Mouse (Mus musculus): ENCODE results near the gene Nucb1. TPM values are rescaled to one million over a fixed set of nuclear protein-coding genes. Genes with fewer than 3 reads are reported as not detected.

Nucb1 gene
- total and polyA plus RNA-seq, 2 experiments from 2014 or later, result 76.8 to 122 TPM

DNA sequence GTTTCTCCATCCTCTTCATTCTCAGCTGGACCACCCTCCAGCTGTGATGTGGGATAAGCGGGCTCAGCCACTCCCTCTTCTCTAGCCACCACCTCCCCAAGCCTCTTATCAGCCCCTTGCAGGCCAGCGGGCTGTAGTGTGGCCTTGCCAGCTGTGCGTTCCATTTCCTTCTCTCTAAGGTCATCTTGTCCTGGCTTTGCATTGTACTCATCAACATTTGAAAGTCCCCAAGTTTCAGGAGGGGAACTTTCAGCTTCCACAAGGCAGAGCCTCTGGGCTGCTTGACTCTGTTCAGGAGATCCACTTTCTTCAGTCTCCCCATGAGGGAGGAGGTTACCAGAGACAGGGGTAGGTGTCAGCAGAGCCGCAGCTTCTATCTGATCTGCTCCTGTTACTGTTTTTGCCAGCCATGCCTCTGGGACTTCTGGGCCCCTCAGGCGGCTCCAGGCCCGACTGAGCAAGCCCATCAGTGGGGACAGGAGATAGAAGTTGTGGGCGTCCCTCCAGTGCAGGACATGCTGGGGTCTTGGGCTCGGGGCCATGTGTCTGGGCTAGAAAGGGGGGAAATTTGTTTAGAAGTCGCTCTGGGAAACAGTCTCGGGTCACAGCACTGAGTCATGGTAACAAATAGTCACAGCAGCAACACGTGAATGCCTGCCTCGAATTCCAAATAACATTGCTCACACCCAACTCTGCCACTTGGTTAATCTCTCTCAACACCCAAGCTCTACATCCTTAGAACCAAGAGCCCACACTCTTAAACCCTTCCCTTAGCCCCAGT is 14.8 kb upstream of the Nucb1 start:
- ATAC-seq, result no peak

DNA sequence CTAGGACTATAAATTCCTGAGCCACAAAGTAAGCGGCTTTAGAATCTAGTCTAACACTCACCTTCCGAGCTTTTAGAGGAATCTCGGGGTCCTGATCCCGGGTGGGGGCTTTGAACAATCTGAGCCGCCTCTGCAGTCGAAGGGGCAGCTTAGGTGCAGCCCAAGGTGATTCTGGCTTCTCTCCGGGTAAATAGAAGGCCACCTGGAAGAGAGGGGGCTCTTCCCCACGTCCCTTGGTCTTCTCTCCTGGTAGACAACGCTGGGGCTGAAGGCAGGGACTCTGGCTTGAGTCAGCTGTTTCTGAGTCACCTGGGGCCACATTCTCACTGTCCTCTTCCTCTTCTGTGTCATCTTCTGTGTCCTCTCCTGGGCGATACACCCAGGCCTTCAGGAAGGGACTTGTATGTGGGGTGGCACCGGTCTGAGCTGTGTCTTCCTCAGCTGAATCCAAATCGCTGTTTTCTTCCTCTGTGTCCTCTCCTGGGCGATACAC is 13.5 kb upstream of the Nucb1 start:
- H3K36me3 ChIP-seq (ENCODE audit: insufficient read depth), result no peaks in the 10 kb centered on the region
- H3K4me3 ChIP-seq (ENCODE audit: low read depth, low read length), result no peak overlapping the region
- no peaks in the 10 kb centered on the region for H3K9me3 ChIP-seq (ENCODE audit: low read length)
- WGBS, result 84% methylated on average over 12 of the region's 13 CpGs
- ATAC-seq (no peak), DNase-seq (no peak)
- H3K4me2 ChIP-seq (ENCODE audit: low read depth), result no peak overlapping the region
- H3K4me1 ChIP-seq (ENCODE audit: insufficient read depth), result no peaks in the 10 kb centered on the region
- TF ChIP-seq CTCF (IDR thresholded peaks at IDR 0.05; ENCODE audit: low read depth), result no peak
- H3K27ac ChIP-seq (ENCODE audit: low read depth, low read length), result no peak overlapping the region
- no peak overlapping the region for H3K9ac ChIP-seq
- no peaks in the 10 kb centered on the region for H3K27me3 ChIP-seq (ENCODE audit: insufficient read depth, low read length)

More for the DNA sequence above, 14.8 kb upstream of the Nucb1 start:
- no peaks in the 10 kb centered on the region for H3K4me1 ChIP-seq (ENCODE audit: insufficient read depth)
- 34% methylated on average over 12 of the region's 12 CpGs for WGBS
- no peaks in the 10 kb centered on the region for H3K9me3 ChIP-seq (ENCODE audit: low read length)
- H3K4me2 ChIP-seq (ENCODE audit: low read depth), result peak overlapping the region; percentile 63
- H3K36me3 ChIP-seq (ENCODE audit: insufficient read depth), result no peaks in the 10 kb centered on the region
- peak overlapping the region; percentile 89 for H3K4me3 ChIP-seq (ENCODE audit: low read depth, low read length)
- H3K27ac ChIP-seq (ENCODE audit: low read depth, low read length), result peak overlapping the region; percentile 84
- no peak for TF ChIP-seq CTCF (IDR thresholded peaks at IDR 0.05; ENCODE audit: low read depth)
- peak overlapping the region; percentile 83 for H3K9ac ChIP-seq
- DNase-seq, result no peak
- H3K27me3 ChIP-seq (ENCODE audit: insufficient read depth, low read length), result no peaks in the 10 kb centered on the region

DNA sequence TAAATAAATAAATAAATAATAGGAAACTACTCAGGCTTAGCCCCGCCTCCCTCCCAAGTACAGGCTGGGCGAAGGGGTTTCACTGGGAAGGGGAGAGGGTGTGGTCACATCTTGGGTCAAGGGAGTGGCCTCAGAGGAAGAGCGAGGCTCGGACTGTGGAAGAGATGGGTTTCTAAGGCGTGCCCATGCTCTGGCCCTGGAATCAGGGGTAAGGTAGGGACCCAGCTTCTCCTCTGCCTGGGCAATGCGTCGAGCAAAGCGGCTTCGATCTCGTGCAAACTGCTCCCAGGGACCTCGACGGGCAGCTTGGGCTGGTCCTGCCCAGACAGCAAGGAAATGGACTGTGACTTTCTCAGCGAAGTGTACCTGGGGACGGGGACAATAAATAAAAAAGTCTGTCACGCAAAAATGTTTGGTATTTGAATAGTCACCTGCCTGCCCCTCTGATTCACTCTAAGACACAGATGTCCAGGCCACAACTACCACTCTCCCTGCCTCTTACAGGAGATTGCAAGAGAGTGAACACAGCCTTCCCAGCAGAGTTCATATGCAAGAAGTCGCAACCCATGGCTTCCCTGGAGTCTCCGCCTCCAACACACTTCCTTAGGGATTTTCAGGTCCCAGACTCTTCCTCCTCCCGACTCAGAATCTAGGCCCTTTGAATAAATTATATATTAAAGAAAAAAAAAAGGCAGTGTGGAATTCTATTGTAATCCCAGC is 12.9 kb upstream of the Nucb1 start:
- Histone ChIP-seq H3K27ac (ENCODE audit: low read depth, low read length) (no peak overlapping the region), H3K4me3 (ENCODE audit: low read depth, low read length) (no peak overlapping the region), H3K4me1 (ENCODE audit: insufficient read depth) (no peaks in the 10 kb centered on the region), H3K36me3 (ENCODE audit: insufficient read depth) (no peaks in the 10 kb centered on the region), H3K27me3 (ENCODE audit: insufficient read depth, low read length) (no peaks in the 10 kb centered on the region), H3K4me2 (ENCODE audit: low read depth) (no peak overlapping the region), H3K9me3 (ENCODE audit: low read length) (no peaks in the 10 kb centered on the region), H3K9ac (no peak overlapping the region)
- 80% methylated on average over 18 of the region's 18 CpGs for WGBS
- DNase-seq, result no peak
- no peak for ATAC-seq
- TF ChIP-seq CTCF (IDR thresholded peaks at IDR 0.05; ENCODE audit: low read depth), result no peak

DNA sequence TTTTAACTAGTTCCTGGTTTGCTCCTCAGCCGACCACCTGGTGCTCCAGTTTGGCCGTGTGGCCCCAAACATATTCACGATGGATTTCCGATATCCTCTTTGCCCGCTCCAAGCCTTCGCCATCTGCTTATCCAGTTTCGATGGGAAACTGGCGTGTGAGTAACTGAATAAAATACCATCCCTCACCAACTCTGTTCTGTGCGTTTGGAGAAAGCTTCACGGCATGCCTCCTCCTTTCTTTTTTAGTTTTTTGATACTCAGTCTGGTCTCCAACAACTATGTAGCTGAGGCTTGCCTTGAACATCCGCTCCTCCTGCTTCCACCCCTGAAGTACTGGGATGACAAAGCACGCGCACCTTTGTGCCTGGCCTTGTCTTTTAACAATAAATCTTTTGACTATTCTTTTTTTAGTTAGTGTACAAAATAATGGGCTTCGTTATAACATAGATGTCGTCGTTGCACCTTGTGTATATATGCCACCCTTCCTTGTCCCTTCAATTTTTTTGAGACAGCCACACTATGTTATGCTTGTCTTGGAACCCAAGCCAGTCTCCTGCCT is 12.1 kb upstream of the Nucb1 start:
- Histone ChIP-seq H3K4me3 (ENCODE audit: low read depth, low read length) (peak overlapping the region; percentile 46), H3K36me3 (ENCODE audit: insufficient read depth) (no peaks in the 10 kb centered on the region), H3K4me2 (ENCODE audit: low read depth) (peak overlapping the region; percentile 53), H3K4me1 (ENCODE audit: insufficient read depth) (no peaks in the 10 kb centered on the region), H3K27me3 (ENCODE audit: insufficient read depth, low read length) (no peaks in the 10 kb centered on the region), H3K9ac (no peak overlapping the region), H3K27ac (ENCODE audit: low read depth, low read length) (no peak overlapping the region), H3K9me3 (ENCODE audit: low read length) (no peaks in the 10 kb centered on the region)
- WGBS, result 46% methylated on average over 16 of the region's 16 CpGs
- ATAC-seq, result no peak
- no peak for DNase-seq
- no peak for TF ChIP-seq CTCF (IDR thresholded peaks at IDR 0.05; ENCODE audit: low read depth)

DNA sequence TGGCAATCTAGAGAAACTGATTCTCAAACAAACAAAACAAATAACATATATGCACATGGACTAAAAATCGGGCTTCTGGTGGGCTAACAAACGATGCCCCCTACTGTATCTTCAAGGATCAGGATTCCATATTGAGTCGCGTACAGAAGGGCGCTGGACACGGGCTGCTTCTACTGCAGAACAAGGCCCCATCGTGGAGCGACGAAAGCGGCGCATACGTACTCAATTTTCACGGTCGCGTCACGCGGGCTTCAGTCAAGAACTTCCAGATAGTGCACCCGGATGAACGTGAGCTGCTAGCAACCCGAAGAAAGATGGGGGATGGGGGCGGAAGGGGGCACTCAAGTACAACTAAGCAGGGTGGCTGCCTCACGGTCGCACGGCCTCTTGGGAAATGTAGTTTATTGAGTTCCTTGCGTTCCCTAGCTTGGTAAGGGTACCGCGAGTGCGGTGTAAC is 11.6 kb upstream of the Nucb1 start:
- Histone ChIP-seq H3K36me3 (ENCODE audit: insufficient read depth) (no peaks in the 10 kb centered on the region), H3K4me3 (ENCODE audit: low read depth, low read length) (peak overlapping the region; percentile 46), H3K4me2 (ENCODE audit: low read depth) (peak overlapping the region; percentile 53), H3K27ac (ENCODE audit: low read depth, low read length) (peak overlapping the region; percentile 86), H3K9ac (peak overlapping the region; percentile 51), H3K9me3 (ENCODE audit: low read length) (no peaks in the 10 kb centered on the region), H3K27me3 (ENCODE audit: insufficient read depth, low read length) (no peaks in the 10 kb centered on the region), H3K4me1 (ENCODE audit: insufficient read depth) (no peaks in the 10 kb centered on the region)
- TF ChIP-seq CTCF (IDR thresholded peaks at IDR 0.05; ENCODE audit: low read depth), result peak; percentile 56
- peak; percentile 93 for DNase-seq
- 2% methylated on average over 28 of the region's 28 CpGs for WGBS
- ATAC-seq, result peak; percentile 90

DNA sequence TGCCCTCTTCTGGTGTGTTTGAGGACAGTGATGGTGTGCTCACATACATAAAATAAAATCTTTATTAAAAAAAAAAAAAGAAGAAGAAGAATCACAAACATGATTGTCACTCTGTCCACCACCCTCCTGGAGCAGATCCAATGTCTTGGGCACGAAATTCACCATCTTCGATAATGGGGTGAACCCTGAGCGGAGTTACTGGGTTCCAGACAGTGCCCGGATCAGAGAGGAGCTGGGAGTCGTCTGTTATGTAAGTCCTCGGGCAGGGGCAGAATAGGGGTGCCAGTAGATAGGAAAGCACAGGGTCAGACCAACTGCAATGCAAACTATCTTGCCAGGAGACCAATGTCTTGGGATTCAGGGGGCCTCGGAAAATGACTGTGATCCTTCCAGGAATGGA is 10.4 kb upstream of the Nucb1 start:
- DNase-seq (no peak), ATAC-seq (no peak)
- Histone ChIP-seq H3K36me3 (ENCODE audit: insufficient read depth) (no peaks in the 10 kb centered on the region), H3K4me2 (ENCODE audit: low read depth) (no peak overlapping the region), H3K27me3 (ENCODE audit: insufficient read depth, low read length) (no peaks in the 10 kb centered on the region), H3K4me1 (ENCODE audit: insufficient read depth) (no peaks in the 10 kb centered on the region), H3K27ac (ENCODE audit: low read depth, low read length) (no peak overlapping the region), H3K9ac (no peak overlapping the region), H3K9me3 (ENCODE audit: low read length) (no peaks in the 10 kb centered on the region), H3K4me3 (ENCODE audit: low read depth, low read length) (no peak overlapping the region)
- no peak for TF ChIP-seq CTCF (IDR thresholded peaks at IDR 0.05; ENCODE audit: low read depth)
- WGBS, result 91% methylated on average over 7 of the region's 7 CpGs

Measured in forebrain, postnatal 0 days (tissue).